Mouse (Mus musculus) layer of hippocampus, adult 2 months (tissue): ENCODE measurements around the gene Sectm1a. TPM values are rescaled to one million over a fixed set of nuclear protein-coding genes. Genes with fewer than 3 reads are reported as not detected.

Source experiments
- DNase-seq, 2 experiments: peaks; one replicate each; pipeline ENCODE4 v3.0.0; 2022; ENCODE audit warnings: low spot score in 2 of 2
- H3K27ac ChIP-seq: fragments of 200-600 bp; 2 replicates; pipeline ENCODE4 v1.8.1; 2022
- H3K4me3 ChIP-seq: fragments of 200-600 bp; 2 replicates; pipeline ENCODE4 v1.8.1; 2022; ENCODE audit warnings: mild to moderate bottlenecking
- CTCF ChIP-seq: fragments of 200-600 bp; conservative IDR thresholded peaks from 2 replicates; pipeline ENCODE4 v1.8.1; 2022; ENCODE audit warnings: antibody characterized with exemption, mild to moderate bottlenecking, moderate library complexity
- total RNA-seq, 2 experiments: library from RNA; stranded (reverse); gene quantifications; 2 replicates each; pipeline ENCODE4 v1.2.3; 2021

The Sectm1a gene
- total RNA-seq, 2 experiments from 2014 or later: not detected

DNA sequence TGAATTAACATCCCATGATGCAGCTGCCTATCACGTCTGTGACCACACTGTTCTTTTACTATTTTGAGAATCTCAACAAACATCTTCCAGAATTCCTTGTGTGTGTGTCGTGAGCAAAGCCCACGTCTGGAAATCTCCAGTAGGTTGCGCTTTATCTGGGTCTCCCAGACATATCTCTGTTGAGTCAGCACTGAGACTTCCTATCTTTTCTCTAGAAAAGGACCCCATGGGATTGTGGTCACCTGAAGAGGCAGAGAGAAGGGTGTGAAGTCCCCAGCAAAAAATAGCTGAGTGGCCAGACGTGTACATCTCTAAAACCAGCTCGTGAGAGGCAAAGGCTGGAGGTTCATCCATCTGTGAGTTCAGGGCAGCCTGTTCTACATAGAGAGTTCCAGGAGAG, 56.9 kb downstream of the Sectm1a start:
- H3K4me3 ChIP-seq: no peak overlapping the region
- no peak for TF ChIP-seq CTCF
- no peak for DNase-seq
- H3K27ac ChIP-seq: no peak overlapping the region

- no peak for DNase-seq
- TF ChIP-seq CTCF: no peak
- H3K4me3 ChIP-seq: no peak overlapping the region
- H3K27ac ChIP-seq: no peak overlapping the region
Observed at GRCm38 (mm10) chr11:121019501-121019900, 61.5 kb downstream of the Sectm1a start.

- no peak overlapping the region for H3K27ac ChIP-seq
- DNase-seq: peak in 1 of 2 experiments; percentile 37
- TF ChIP-seq CTCF: peak; percentile 89
- H3K4me3 ChIP-seq: no peak overlapping the region
Observed at GRCm38 (mm10) chr11:121017703-121018102, 63.3 kb downstream of the Sectm1a start.

Other genes with a start within 250 kb of the Sectm1a start
- gene Ccdc57, start 148.3 kb downstream of the Sectm1a start, total RNA-seq: 1 to 10 TPM; 8.4 to 8.7 TPM
- 1 to 10 TPM; 1.6 to 1.9 TPM for gene Slc16a3, start 132.7 kb downstream of the Sectm1a start, total RNA-seq
- gene Csnk1d, start 89.9 kb downstream of the Sectm1a start, total RNA-seq: 100 to 1,000 TPM; 133 to 136 TPM
- gene Cd7, start 41.8 kb downstream of the Sectm1a start, total RNA-seq: not detected
- gene Sectm1b, start 17.7 kb downstream of the Sectm1a start, total RNA-seq: not detected
- gene Tex19.2, start 37.5 kb upstream of the Sectm1a start, total RNA-seq: not detected
- gene Tex19.1, start 64.9 kb upstream of the Sectm1a start, total RNA-seq: not detected
- under 1 TPM in 1 of 2 experiments, not detected in 1; 0.27 TPM for gene Uts2r, start 79.1 kb upstream of the Sectm1a start, total RNA-seq
- 10 to 100 TPM; 19.3 to 26.3 TPM for gene Hexdc, start 123.2 kb upstream of the Sectm1a start, total RNA-seq
- gene Ogfod3, start 123.5 kb upstream of the Sectm1a start, total RNA-seq: 1 to 10 TPM; 6.7 to 7.7 TPM
- 10 to 100 TPM; 20.5 to 21.4 TPM for gene Cybc1, start 148.1 kb upstream of the Sectm1a start, total RNA-seq
- gene Narf, start 156.0 kb upstream of the Sectm1a start, total RNA-seq: 10 to 100 TPM; 42.4 to 48.1 TPM
- gene Foxk2, start 178.8 kb upstream of the Sectm1a start, total RNA-seq: 10 to 100 TPM; 69.1 to 76.5 TPM